Mouse (Mus musculus) small intestine, adult 2 months (tissue): ENCODE measurements at regions not wholly inside any gene's neighbourhood (a gene's known extent, or its start where the extent isn't known, plus 50 kb on each side); places are given as distances from the start of the nearest gene placed in this dataset.

Source experiments
- CTCF ChIP-seq: fragments of 200-500 bp; IDR thresholded peaks from 2 replicates; pipeline ENCODE4 v1.5.1; 2012; ENCODE audit warnings: low read depth, mild to moderate bottlenecking, control low read depth, inconsistent platforms, low read length, moderate library complexity, mixed read lengths; ENCODE audit not compliant: insufficient replicate concordance, insufficient read length; ENCODE audit errors: extremely low read depth
- POLR2A ChIP-seq: fragments of 200-500 bp; IDR thresholded peaks from 2 replicates; pipeline ENCODE4 v1.6.1; 2012; ENCODE audit warnings: low read depth, mild to moderate bottlenecking, control low read depth, inconsistent platforms, low read length, moderate library complexity

DNA sequence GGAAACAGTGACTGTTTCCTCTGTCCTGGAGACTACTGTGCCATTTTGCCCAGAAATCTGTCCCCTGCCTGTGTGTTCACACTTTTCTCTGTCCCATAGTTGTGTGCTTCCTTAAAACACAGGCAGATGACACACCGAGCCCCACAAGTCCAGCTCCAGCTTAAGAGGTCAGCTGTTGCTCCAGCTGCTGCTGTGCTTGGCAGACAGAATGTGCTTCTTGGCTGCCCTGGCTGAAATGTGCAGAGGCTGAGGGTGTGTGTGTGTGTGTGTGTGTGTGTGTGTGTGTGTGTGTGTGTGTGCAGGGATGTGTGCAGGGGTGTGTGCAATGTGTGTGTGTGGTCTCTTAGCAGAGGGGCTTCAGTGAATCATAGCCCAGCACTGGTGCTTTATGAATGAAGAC lies 89.9 kb upstream of the Cep85l start:
- TF ChIP-seq POLR2A (no peak), CTCF (no peak)
